Mouse (Mus musculus) common myeloid progenitor, adult 5-6 weeks (primary cell): ENCODE data around the gene Gpr25. TPM values are rescaled to one million over a fixed set of nuclear protein-coding genes. Genes with fewer than 3 reads are reported as not detected.

Experiments used
- ATAC-seq: replicated peaks from 2 replicates; pipeline ENCODE4 v1.8.0; 2016; ENCODE audit warnings: low read depth, mild to moderate bottlenecking, moderate TSS enrichment, inconsistent platforms; ENCODE audit not compliant: poor library complexity, severe bottlenecking
- total RNA-seq: library from RNA; stranded (forward); fragments of 200-1000, 187-1606 nt; gene quantifications from 2 replicates; pipeline ENCODE4 v1.2.3, GENCODE M21; 2017

The Gpr25 gene
- total RNA-seq: not detected in 2 replicates

- no peak for ATAC-seq
Observed at GRCm38 (mm10) chr1:136260635-136261238, at the start of gene Gpr25. Gene Gpr25, minus strand, starts transcription at chr1:136260873.

DNA sequence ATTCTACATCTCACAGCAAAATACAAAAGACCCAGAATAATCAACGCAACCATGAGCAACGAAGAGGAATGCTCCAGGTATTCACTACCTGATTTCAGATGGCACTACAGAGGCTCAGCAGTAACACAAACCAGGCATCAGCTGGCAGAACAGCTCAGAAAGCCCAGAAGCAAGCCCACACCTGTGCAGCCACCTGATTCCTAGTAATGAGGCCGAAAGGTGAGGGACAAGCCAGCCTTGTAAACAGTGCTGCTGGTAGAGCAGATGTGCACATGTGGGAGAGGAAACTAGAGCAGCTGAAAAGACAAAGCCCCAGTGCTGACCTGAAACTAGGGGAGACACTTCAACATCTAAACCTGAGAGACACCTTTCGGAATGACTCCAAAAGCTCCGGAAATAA is 48.5 kb upstream of the Gpr25 start:
- ATAC-seq: no peak

- ATAC-seq: peak; percentile 84
Observed at GRCm38 (mm10) chr1:136306424-136306823, 45.8 kb upstream of the Gpr25 start.

DNA sequence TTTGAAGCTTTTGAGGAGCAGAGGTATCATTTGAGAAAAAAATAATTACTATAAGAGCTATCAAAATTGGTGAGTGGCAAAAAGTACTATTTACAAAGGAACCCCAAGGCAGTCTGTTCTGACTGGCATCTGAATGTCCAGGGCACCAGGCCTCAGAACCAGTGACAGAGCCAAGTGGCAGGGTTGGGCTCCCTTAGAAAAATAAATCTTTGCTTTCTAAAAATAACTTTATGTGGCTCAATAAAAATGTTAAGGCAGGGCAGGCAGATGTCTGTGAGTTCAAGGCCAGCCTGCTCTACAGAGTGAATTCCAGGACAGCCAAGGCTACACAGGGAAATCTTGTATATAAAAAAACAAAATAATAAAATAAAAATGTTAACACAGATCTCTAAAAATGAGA is 33.3 kb upstream of the Gpr25 start:
- no peak for ATAC-seq

GRCm38 (mm10) chr1:136289803-136290202 is 29.1 kb upstream of the Gpr25 start:
- ATAC-seq: no peak

DNA sequence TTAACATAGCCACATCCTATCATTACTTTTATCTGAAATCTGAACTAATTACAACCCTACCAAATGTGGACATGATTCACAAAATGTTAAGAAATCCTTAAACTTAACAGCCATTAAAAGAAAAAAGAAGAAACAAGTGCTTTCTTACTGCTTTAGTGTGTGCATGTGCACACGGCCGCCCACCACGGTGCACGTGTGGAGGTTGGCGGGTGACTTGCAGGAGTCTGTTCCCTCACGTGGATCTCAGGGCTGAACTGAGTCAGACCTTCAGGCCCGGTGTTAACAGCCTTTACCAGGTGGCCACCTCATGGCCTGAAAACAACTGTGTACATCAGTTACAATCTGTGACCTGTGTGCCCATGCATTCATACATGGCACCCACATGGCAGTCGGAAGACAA is 16.7 kb upstream of the Gpr25 start:
- ATAC-seq: no peak

DNA sequence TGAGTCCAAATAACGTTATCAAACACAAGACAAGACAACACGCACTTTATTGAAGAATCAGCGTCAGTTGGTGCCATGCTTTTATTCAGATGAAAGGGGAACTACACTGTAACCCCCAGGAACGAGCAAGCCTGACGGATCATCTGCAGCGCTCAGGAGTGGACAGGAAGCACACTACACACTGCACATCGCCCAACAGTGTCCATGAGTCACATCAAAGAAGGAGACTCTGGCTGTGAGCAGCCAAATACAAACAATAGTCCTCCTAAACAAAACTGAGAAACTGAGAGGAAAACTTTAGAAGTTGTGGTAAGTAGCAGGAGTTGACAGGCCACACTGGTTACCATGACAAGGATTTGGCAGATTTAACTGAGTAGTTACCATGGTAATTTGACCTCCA is 7.6 kb upstream of the Gpr25 start:
- ATAC-seq: peak; percentile 31; the same call in 1 of the 2 replicates

DNA sequence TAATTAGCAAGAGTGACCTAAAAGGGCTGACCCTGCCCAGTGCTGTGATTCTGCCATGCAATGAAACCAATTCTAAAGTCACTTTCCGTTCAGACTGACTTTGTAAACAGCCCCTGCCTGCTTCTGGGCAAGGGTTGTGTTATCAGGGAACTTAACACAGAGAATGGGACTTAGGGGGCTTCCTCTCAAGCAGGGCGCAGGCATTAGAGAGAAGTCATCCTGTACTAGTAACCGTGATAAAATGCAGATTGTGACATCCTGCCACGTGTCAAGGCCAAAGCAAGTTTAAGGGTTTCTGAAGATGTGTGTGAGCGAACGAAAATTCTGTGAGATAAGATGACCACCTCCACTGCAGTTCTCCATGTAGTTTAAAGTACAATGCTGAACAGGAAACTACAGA is 5.5 kb upstream of the Gpr25 start:
- no peak for ATAC-seq

GRCm38 (mm10) chr1:136263355-136263754 is 2.7 kb upstream of the Gpr25 start:
- peak; percentile 61 for ATAC-seq

- no peak; the same call in 1 of the 2 replicates for ATAC-seq
Observed at GRCm38 (mm10) chr1:136259893-136260634, 609 bp downstream of the Gpr25 start.

DNA sequence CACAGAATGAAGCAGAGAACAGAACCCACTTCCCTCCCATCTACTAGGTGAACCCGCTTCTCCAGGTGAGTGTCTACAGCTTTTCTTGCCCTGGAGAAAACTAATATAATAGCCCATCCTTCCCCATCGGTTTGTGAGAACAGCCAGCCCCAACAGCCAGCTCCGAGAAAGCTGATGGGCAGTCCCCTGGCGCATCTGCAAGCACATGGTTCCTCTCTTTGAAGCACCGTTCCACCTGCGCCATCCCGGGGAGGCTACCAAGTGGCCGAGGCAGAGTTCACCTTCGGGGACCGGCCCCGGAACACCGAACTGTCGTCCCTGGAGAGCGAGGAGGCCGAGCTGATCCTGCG is 1.2 kb downstream of the Gpr25 start:
- ATAC-seq: no peak

- no peak for ATAC-seq
Observed at GRCm38 (mm10) chr1:136258495-136258894, 2.2 kb downstream of the Gpr25 start.

DNA sequence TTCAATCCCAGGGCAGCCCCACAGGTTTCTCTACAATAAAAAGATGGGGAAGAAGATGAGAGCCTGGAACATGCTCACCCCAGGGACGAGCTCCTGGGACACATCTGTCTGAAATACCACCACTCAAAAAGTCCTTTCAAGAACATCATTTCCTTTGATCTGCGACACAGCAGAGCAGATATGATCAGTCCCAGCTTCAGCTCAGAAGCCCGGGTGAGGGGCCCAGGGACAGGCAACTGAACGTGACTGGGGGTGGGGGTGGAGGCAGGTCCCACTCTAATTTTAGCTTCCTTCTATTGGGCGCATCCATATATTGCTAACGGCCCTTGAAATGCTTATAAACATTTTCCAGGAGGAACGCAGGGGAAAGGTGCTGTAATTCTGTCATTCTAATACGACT is 5.0 kb downstream of the Gpr25 start:
- ATAC-seq: no peak

DNA sequence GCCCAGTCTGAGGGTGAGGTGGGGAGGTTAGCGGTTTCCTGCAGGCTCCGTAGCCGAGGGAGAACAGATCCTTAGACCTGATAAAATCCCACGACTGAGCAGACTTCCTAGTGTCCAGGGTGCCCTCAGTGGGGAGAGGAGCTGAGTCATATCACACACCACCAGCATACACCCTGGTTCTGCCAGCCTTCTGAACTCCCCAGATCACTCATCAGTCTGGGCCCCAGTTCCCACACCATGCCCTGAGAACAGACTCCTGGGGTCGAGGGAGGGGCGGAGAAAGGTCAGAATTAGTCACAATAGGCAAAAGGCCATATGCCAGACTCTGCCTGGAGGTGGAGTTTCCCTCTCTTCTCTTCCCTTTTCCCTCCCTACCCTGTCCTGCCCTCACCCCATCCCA is 5.5 kb downstream of the Gpr25 start:
- ATAC-seq: peak; percentile 71

GRCm38 (mm10) chr1:136254503-136255065 is 6.1 kb downstream of the Gpr25 start:
- no peak for ATAC-seq

DNA sequence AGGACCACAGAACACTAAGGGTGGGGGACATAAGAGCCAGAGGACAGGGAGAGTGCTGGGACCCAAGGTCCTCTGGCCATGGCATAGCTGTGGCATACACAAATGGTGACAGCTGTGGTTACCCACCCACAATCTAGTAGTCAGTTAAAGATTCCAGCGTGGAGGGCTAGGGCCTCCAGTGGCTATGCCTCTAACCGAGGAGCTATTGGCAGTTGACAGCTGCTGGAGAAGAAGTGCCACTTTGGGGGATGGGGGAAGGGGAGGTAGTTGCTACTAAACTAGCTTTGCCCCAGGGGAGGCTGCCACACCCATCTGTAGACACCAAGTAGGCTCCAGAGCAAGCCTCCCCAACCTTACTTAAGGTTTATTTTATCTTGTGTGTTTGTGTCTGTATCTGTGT is 7.2 kb downstream of the Gpr25 start:
- peak; percentile 30; the same call in 1 of the 2 replicates for ATAC-seq

- ATAC-seq: peak; percentile 82
Observed at GRCm38 (mm10) chr1:136249662-136250061, 11.0 kb downstream of the Gpr25 start.

DNA sequence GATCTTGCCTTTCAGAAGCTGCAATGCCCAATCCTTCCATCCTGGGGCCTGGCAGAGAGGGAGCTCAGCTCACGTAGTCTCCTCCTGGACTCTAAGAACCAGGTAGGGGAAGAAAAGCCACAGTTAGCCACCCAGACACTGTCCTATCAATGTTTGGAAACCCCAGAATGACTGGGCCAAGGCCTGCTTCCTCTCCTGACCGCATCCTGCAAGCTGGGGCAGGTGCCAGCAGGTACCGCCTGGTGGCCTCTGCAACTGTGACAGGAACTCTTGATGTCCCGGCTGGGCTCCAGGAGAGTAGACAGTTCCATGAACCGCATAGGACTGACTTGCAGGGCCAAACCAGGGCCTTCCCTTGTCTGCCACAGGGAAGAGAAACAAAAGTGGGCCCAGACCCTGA is 13.3 kb downstream of the Gpr25 start:
- ATAC-seq: peak; percentile 48

- no peak for ATAC-seq
Observed at GRCm38 (mm10) chr1:136244469-136244868, 16.2 kb downstream of the Gpr25 start.

- no peak for ATAC-seq
Observed at GRCm38 (mm10) chr1:136241801-136242200, 18.9 kb downstream of the Gpr25 start.

DNA sequence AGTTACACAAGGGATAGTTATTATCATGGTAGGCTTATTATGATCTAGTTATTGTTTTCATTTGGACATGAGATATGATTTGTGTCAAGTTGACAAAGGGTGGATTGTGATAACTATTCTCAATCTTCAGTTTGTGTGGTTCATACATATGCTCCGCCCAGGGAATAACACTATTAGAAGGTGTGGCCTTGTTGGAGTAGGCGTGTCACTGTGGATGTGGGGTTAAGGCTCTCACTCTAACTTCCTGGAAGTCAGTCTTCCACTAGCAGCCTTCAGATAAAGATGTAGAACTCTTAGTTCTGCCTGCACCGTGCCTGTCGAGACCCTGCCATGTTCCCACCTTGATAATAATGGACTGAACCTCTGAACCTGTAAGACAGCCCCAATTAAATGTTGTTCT is 22.2 kb downstream of the Gpr25 start:
- no peak for ATAC-seq
